Mouse (Mus musculus) ovary, postnatal 36 days (tissue): Measurements from ENCODE around the gene Klrb1f.
"Not testable (repeated sequence)": the region's sequence is repeated elsewhere in the genome, so short reads cannot be mapped to it uniquely, and the experiment has no call there.

Experiments
- DNase-seq: peaks from one replicate; pipeline ENCODE4 v3.0.0; 2022; ENCODE audit warnings: low spot score, mixed read lengths

The Klrb1f gene

GRCm38 (mm10) chr6:129045601-129046000 is at the start of gene Klrb1f:
Gene Klrb1f (plus strand): TSS chr6:129045901.
- DNase-seq, result no peak

- no peak for DNase-seq
These were observed 49.5 kb upstream of the Klrb1f start for GRCm38 (mm10) chr6:128996054-128996767.

GRCm38 (mm10) chr6:128996768-128997442 is 48.8 kb upstream of the Klrb1f start:
- no peak for DNase-seq

- DNase-seq, result no peak
These were observed 44.3 kb upstream of the Klrb1f start for GRCm38 (mm10) chr6:129001392-129001791.

- no peak for DNase-seq
These were observed 37.1 kb upstream of the Klrb1f start for GRCm38 (mm10) chr6:129008552-129008951.

- DNase-seq, result not testable (repeated sequence)
These were observed 35.7 kb upstream of the Klrb1f start for GRCm38 (mm10) chr6:129009846-129010504.

- no peak for DNase-seq
These were observed 35.2 kb upstream of the Klrb1f start for GRCm38 (mm10) chr6:129010505-129010873.

GRCm38 (mm10) chr6:129012012-129012411 is 33.7 kb upstream of the Klrb1f start:
- not testable (repeated sequence) for DNase-seq

- no peak for DNase-seq
These were observed 32.7 kb upstream of the Klrb1f start for GRCm38 (mm10) chr6:129012966-129013365.

- no peak for DNase-seq
These were observed 31.9 kb upstream of the Klrb1f start for GRCm38 (mm10) chr6:129013762-129014276.

GRCm38 (mm10) chr6:129014399-129014798 is 31.3 kb upstream of the Klrb1f start:
- DNase-seq, result no peak

- no peak for DNase-seq
These were observed 18.1 kb upstream of the Klrb1f start for GRCm38 (mm10) chr6:129027451-129028248.

- no peak for DNase-seq
These were observed 15.4 kb upstream of the Klrb1f start for GRCm38 (mm10) chr6:129030175-129030824.

- DNase-seq, result no peak
These were observed 14.7 kb upstream of the Klrb1f start for GRCm38 (mm10) chr6:129030964-129031363.

- no peak for DNase-seq
These were observed 12.3 kb upstream of the Klrb1f start for GRCm38 (mm10) chr6:129033397-129033796.

- no peak for DNase-seq
These were observed 10.7 kb upstream of the Klrb1f start for GRCm38 (mm10) chr6:129035017-129035416.

- no peak for DNase-seq
These were observed 9.4 kb upstream of the Klrb1f start for GRCm38 (mm10) chr6:129036326-129036725.

- DNase-seq, result no peak
These were observed 8.7 kb upstream of the Klrb1f start for GRCm38 (mm10) chr6:129036890-129037463.

GRCm38 (mm10) chr6:129041470-129041869 is 4.2 kb upstream of the Klrb1f start:
- no peak for DNase-seq

GRCm38 (mm10) chr6:129042470-129042869 is 3.2 kb upstream of the Klrb1f start:
- no peak for DNase-seq

GRCm38 (mm10) chr6:129048381-129048780 is 2.7 kb downstream of the Klrb1f start:
- no peak for DNase-seq
